Mouse (Mus musculus): ENCODE measurements at regions not wholly inside any gene's neighbourhood (a gene's known extent, or its start where the extent isn't known, plus 50 kb on each side); places are given as distances from the start of the nearest gene placed in this dataset.

GRCm38 (mm10) chr8:11909146-11909545, 68.9 kb downstream of the Tex29 start:
- TF ChIP-seq CTCF (IDR thresholded peaks at IDR 0.05; ENCODE audit: low read depth, low read length), result no peak
- no peak for TF ChIP-seq POLR2A (IDR thresholded peaks at IDR 0.05; ENCODE audit: borderline replicate concordance, low read depth, low read length)
